ENCODE assay signal across 15 mouse cellular contexts in the genomic region with DNA sequence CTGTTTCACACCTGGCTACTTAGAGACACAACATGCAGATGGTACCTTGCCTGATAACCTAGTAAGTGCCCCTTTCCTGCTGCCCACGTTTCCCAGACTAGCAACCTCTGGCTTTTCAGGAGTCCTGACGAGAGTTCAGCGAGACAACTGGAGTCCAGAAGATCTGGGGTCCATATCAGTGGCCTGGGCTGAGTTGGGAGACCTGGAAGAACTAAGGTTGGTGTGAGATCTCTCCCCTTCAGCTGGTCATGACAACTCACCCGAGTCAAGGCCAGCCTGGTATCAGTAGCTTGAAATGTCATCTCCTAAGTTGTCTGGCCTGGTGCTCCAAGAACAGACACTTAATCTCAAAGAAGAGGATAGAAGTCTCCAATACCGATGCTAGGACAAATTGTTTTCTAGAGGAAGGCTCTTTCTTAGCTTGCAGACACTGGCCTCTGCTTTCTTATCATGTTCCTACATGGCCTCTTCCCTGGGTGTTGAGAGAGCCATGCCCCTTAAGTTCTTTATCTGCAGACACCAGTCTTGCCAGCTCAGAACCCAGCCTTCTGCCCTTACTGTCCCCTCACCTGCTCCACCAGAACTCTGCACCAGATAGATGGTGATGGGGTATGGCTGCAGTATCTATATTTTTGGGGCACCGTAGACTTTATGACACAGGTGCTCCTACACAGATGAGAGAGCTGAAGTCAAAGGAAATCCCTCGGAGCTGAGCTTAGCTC. TPM values are rescaled to one million over a fixed set of nuclear protein-coding genes. Genes with fewer than 3 reads are reported as not detected.
"Had no signal": no experiment of that assay in that cellular context is flagged by ENCODE, and none has a peak within 500 bp of the region (broad histone marks: within the 10 kb centered on the region; RNA-seq: fewer than 3 reads in every experiment).

No protein-coding gene starts in this region.

- H3K9ac ChIP-seq: kidney, embryonic 15.5 days; neural tube, embryonic 12.5 days had no signal

- H3K27me3 ChIP-seq: neural tube, embryonic 12.5 days had no signal

- H3K4me2 ChIP-seq: kidney, embryonic 15.5 days; neural tube, embryonic 12.5 days had no signal

- H3K36me3 ChIP-seq: kidney, embryonic 15.5 days; limb, embryonic 10.5 days; midbrain, embryonic 10.5 days; neural tube, embryonic 12.5 days had no signal

- H3K4me3 ChIP-seq: kidney, embryonic 15.5 days; left cerebral cortex, adult 2 months; limb, embryonic 10.5 days; midbrain, embryonic 10.5 days; myocyte; neural tube, embryonic 12.5 days had no signal

- ATAC-seq: lung, postnatal 0 days had no signal

- H3K9me3 ChIP-seq: kidney, embryonic 15.5 days; limb, embryonic 10.5 days; midbrain, embryonic 10.5 days; neural tube, embryonic 12.5 days had no signal

- DNase-seq: kidney, adult 2 months; kidney, postnatal 25 days; lung, adult 2 months; lung, postnatal 36 days; midbrain, embryonic 14.5 days; retina, postnatal 1 day; right cerebral cortex, postnatal 4 days had no signal

- H3K4me1 ChIP-seq: limb, embryonic 10.5 days; neural tube, embryonic 12.5 days had no signal

- H3K27ac ChIP-seq: kidney, embryonic 15.5 days; left cerebral cortex, adult 2 months; limb, embryonic 10.5 days; midbrain, embryonic 10.5 days; neural tube, embryonic 12.5 days had no signal

RNA-seq across cellular contexts. Expression of a gene that starts 21.3 kb away (rescaled TPM):
- total RNA-seq: megakaryocyte progenitor cell, adult 5-6 weeks had no signal

RNA-seq across cellular contexts. Expression of a gene that starts 53.9 kb away (rescaled TPM):
- total RNA-seq: megakaryocyte progenitor cell, adult 5-6 weeks had no signal
